Mouse (Mus musculus): ENCODE measurements around the gene Sco2. TPM values are rescaled to one million over a fixed set of nuclear protein-coding genes. Genes with fewer than 3 reads are reported as not detected.

Sco2 gene
- 10.1 and 14.1 TPM in 2 replicates for polyA plus RNA-seq (2015; fragmentation: Nextera tagmentation; extraction: Ambion mirVana)

DNA sequence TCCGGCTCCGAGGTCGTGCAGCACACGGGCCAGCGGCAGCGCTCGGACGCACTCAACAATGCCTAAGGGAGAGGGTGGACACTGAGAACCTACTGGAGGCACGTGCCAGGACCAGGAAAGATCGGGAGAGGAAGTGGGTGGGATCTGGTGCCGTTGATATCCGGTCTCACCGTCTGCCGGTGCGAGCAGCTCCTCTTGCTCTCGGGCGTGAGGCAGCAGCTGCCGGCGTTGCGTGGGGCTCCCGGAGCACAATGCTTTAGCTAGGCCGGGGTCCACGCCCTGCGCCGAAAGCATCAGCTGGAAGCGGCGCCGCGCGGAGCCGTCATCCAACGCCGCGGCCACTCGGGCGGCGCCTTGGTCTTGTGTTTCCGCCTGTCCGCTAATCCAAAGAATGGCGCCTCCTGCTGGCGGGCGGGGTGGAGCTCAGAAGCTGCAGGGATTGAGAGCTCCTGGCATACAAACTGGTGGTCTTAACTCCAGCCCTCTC is at the start of gene Sco2:
Gene Sco2, minus strand, starts transcription at position 85 of the 487 bp plus-strand sequence.
- Histone ChIP-seq H3K4me3 (replicated peaks; ENCODE audit: low read length) (peak within 1 kb of the TSS; percentile 89), H3K9me3 (ENCODE audit: control insufficient read depth, low read length) (no peaks in the 10 kb centered on the region), H3K36me3 (ENCODE audit: control insufficient read depth, insufficient read depth) (peaks cover 25% of the 10 kb centered on the region), H3K27me3 (replicated peaks; ENCODE audit: control insufficient read depth, insufficient read depth, low read length) (peaks cover 28% of the 10 kb centered on the region), H3K9ac (replicated peaks; ENCODE audit: low read depth, low read length) (peak within 1 kb of the TSS; percentile 91), H3K27ac (ENCODE audit: low read length) (peak within 1 kb of the TSS; percentile 92), H3K4me2 (ENCODE audit: low read length) (peak within 1 kb of the TSS; percentile 75), H3K4me1 (replicated peaks; ENCODE audit: control insufficient read depth, insufficient read depth, low read length) (peaks cover 20% of the 10 kb centered on the region)
- WGBS: under 1% methylated on average over 40 of the region's 42 CpGs
- peak; percentile 89 for ATAC-seq

GRCm38 (mm10) chr15:89421938-89422337 is 48.3 kb upstream of the Sco2 start:
- no peaks in the 10 kb centered on the region for H3K9me3 ChIP-seq (ENCODE audit: control insufficient read depth, low read length)
- WGBS: 94% methylated on average over 9 of the region's 9 CpGs
- no peak overlapping the region for H3K4me2 ChIP-seq (ENCODE audit: low read length)
- no peaks in the 10 kb centered on the region for H3K27me3 ChIP-seq (replicated peaks; ENCODE audit: control insufficient read depth, insufficient read depth, low read length)
- H3K36me3 ChIP-seq (ENCODE audit: control insufficient read depth, insufficient read depth): peaks cover 11% of the 10 kb centered on the region
- no peak overlapping the region for H3K27ac ChIP-seq (ENCODE audit: low read length)
- ATAC-seq: no peak
- H3K4me1 ChIP-seq (replicated peaks; ENCODE audit: control insufficient read depth, insufficient read depth, low read length): no peaks in the 10 kb centered on the region
- no peak overlapping the region for H3K4me3 ChIP-seq (replicated peaks; ENCODE audit: low read length)
- no peak overlapping the region for H3K9ac ChIP-seq (replicated peaks; ENCODE audit: low read depth, low read length)

DNA sequence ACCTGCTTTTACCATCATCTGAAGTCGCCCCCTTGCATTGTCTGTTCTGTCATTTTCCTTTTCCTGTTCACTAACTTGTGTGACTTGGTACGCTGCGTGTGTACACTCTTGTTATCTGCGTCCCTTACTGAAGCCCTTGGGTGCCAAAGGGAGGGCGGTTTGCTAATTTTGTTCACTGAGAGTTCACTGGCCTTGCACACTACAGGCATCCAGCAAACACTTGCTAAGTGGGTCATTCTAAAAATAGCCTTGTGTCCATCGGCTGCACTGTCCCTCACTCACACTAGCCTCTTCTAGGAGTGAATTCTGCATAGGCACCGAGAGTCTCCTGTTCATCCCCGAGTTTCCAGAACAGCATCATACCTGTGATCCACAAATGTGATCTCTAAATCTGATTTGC is 41.6 kb upstream of the Sco2 start:
- Histone ChIP-seq H3K9ac (replicated peaks; ENCODE audit: low read depth, low read length) (no peak overlapping the region), H3K4me1 (replicated peaks; ENCODE audit: control insufficient read depth, insufficient read depth, low read length) (no peaks in the 10 kb centered on the region), H3K9me3 (ENCODE audit: control insufficient read depth, low read length) (no peaks in the 10 kb centered on the region), H3K4me2 (ENCODE audit: low read length) (no peak overlapping the region), H3K27me3 (replicated peaks; ENCODE audit: control insufficient read depth, insufficient read depth, low read length) (no peaks in the 10 kb centered on the region), H3K27ac (ENCODE audit: low read length) (no peak overlapping the region), H3K4me3 (replicated peaks; ENCODE audit: low read length) (no peak overlapping the region), H3K36me3 (ENCODE audit: control insufficient read depth, insufficient read depth) (peaks cover 4% of the 10 kb centered on the region)
- WGBS: 90% methylated on average over 8 of the region's 8 CpGs
- no peak for ATAC-seq

DNA sequence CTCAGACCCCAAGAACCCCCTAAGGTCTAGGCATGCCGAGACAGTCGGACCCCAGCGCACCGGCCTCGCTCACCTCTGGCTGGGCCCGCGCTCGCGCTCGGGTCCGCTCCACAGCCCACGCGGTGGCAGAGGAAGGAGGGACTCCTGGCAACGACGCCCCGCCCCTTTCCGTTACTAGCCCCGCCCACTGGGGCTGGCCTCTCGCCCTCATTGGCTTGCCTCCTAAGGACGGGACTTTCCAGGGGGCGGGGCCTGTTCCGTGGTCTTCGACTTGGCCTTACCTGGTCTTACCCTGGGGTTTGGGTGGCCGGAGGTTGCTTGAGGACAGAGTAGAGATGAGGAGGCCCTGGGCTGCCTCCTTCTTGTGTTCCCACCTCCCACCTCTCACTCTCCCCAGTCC is 36.5 kb upstream of the Sco2 start, which contains the start of gene Syce3:
Gene Syce3, minus strand, starts transcription at position 386 of the 400 bp plus-strand sequence.
- WGBS: 88% methylated on average over 15 of the region's 24 CpGs
- no peak for ATAC-seq
- H3K9me3 ChIP-seq (ENCODE audit: control insufficient read depth, low read length): 0 out of 2 replicates have a peak, but pooled peaks cover 4% of the 10 kb centered on the region
- no peak within 1 kb of the TSS for H3K4me2 ChIP-seq (ENCODE audit: low read length)
- no peaks in the 10 kb centered on the region for H3K4me1 ChIP-seq (replicated peaks; ENCODE audit: control insufficient read depth, insufficient read depth, low read length)
- H3K36me3 ChIP-seq (ENCODE audit: control insufficient read depth, insufficient read depth): no peaks in the 10 kb centered on the region
- H3K9ac ChIP-seq (replicated peaks; ENCODE audit: low read depth, low read length): no peak within 1 kb of the TSS
- no peak within 1 kb of the TSS for H3K4me3 ChIP-seq (replicated peaks; ENCODE audit: low read length)
- H3K27ac ChIP-seq (ENCODE audit: low read length): no peak within 1 kb of the TSS
- no peaks in the 10 kb centered on the region for H3K27me3 ChIP-seq (replicated peaks; ENCODE audit: control insufficient read depth, insufficient read depth, low read length)

- H3K4me3 ChIP-seq (replicated peaks; ENCODE audit: low read length): no peak overlapping the region
- H3K27ac ChIP-seq (ENCODE audit: low read length): no peak overlapping the region
- no peaks in the 10 kb centered on the region for H3K27me3 ChIP-seq (replicated peaks; ENCODE audit: control insufficient read depth, insufficient read depth, low read length)
- H3K4me1 ChIP-seq (replicated peaks; ENCODE audit: control insufficient read depth, insufficient read depth, low read length): no peaks in the 10 kb centered on the region
- ATAC-seq: no peak
- 0 out of 2 replicates have a peak, but pooled peaks cover 4% of the 10 kb centered on the region for H3K9me3 ChIP-seq (ENCODE audit: control insufficient read depth, low read length)
- H3K4me2 ChIP-seq (ENCODE audit: low read length): no peak overlapping the region
- H3K36me3 ChIP-seq (ENCODE audit: control insufficient read depth, insufficient read depth): no peaks in the 10 kb centered on the region
- no peak overlapping the region for H3K9ac ChIP-seq (replicated peaks; ENCODE audit: low read depth, low read length)
These were observed 33.0 kb upstream of the Sco2 start for GRCm38 (mm10) chr15:89406691-89407090.

GRCm38 (mm10) chr15:89404831-89405623 is 31.4 kb upstream of the Sco2 start:
- WGBS: 81% methylated on average over 10 of the region's 10 CpGs
- no peak overlapping the region for H3K4me2 ChIP-seq (ENCODE audit: low read length)
- H3K27ac ChIP-seq (ENCODE audit: low read length): no peak overlapping the region
- H3K4me1 ChIP-seq (replicated peaks; ENCODE audit: control insufficient read depth, insufficient read depth, low read length): no peaks in the 10 kb centered on the region
- ATAC-seq: no peak
- no peak overlapping the region for H3K9ac ChIP-seq (replicated peaks; ENCODE audit: low read depth, low read length)
- no peaks in the 10 kb centered on the region for H3K36me3 ChIP-seq (ENCODE audit: control insufficient read depth, insufficient read depth)
- H3K27me3 ChIP-seq (replicated peaks; ENCODE audit: control insufficient read depth, insufficient read depth, low read length): no peaks in the 10 kb centered on the region
- H3K4me3 ChIP-seq (replicated peaks; ENCODE audit: low read length): no peak overlapping the region
- 0 out of 2 replicates have a peak, but pooled peaks cover 4% of the 10 kb centered on the region for H3K9me3 ChIP-seq (ENCODE audit: control insufficient read depth, low read length)

GRCm38 (mm10) chr15:89402471-89402870 is 28.8 kb upstream of the Sco2 start:
- WGBS: 93% methylated on average over 1 of the region's 1 CpGs
- Histone ChIP-seq H3K4me2 (ENCODE audit: low read length) (no peak overlapping the region), H3K4me3 (replicated peaks; ENCODE audit: low read length) (no peak overlapping the region), H3K9me3 (ENCODE audit: control insufficient read depth, low read length) (no peaks in the 10 kb centered on the region), H3K36me3 (ENCODE audit: control insufficient read depth, insufficient read depth) (no peaks in the 10 kb centered on the region), H3K4me1 (replicated peaks; ENCODE audit: control insufficient read depth, insufficient read depth, low read length) (no peaks in the 10 kb centered on the region), H3K9ac (replicated peaks; ENCODE audit: low read depth, low read length) (no peak overlapping the region), H3K27me3 (replicated peaks; ENCODE audit: control insufficient read depth, insufficient read depth, low read length) (no peaks in the 10 kb centered on the region), H3K27ac (ENCODE audit: low read length) (no peak overlapping the region)
- no peak for ATAC-seq

DNA sequence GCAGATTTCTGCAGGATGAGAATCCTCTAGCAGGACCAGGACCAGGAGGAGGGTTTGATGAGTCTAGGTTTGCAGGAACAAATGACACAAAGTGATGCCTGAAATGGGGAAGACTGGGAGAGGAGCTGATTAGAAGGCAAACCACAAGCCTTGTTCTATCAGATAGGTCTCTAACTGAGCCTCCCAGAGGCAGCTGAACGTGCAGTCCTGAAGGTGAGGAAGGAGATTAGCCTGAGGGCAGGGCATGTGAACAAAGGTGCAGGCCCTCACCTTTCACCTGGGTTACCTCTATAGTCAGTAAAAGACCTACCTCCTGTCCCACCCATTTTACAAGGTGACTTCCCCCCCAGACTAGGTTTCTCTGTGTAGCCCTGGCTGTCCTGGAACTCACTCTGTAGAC is 26.1 kb upstream of the Sco2 start:
- WGBS: 53% methylated on average over 1 of the region's 1 CpGs
- no peaks in the 10 kb centered on the region for H3K36me3 ChIP-seq (ENCODE audit: control insufficient read depth, insufficient read depth)
- no peaks in the 10 kb centered on the region for H3K9me3 ChIP-seq (ENCODE audit: control insufficient read depth, low read length)
- no peak overlapping the region for H3K4me3 ChIP-seq (replicated peaks; ENCODE audit: low read length)
- H3K27me3 ChIP-seq (replicated peaks; ENCODE audit: control insufficient read depth, insufficient read depth, low read length): no peaks in the 10 kb centered on the region
- no peak overlapping the region for H3K4me2 ChIP-seq (ENCODE audit: low read length)
- no peaks in the 10 kb centered on the region for H3K4me1 ChIP-seq (replicated peaks; ENCODE audit: control insufficient read depth, insufficient read depth, low read length)
- no peak overlapping the region for H3K9ac ChIP-seq (replicated peaks; ENCODE audit: low read depth, low read length)
- ATAC-seq: no peak
- H3K27ac ChIP-seq (ENCODE audit: low read length): no peak overlapping the region

GRCm38 (mm10) chr15:89398146-89398545 is 24.5 kb upstream of the Sco2 start:
- Histone ChIP-seq H3K9ac (replicated peaks; ENCODE audit: low read depth, low read length) (no peak overlapping the region), H3K4me3 (replicated peaks; ENCODE audit: low read length) (no peak overlapping the region), H3K27ac (ENCODE audit: low read length) (no peak overlapping the region), H3K4me2 (ENCODE audit: low read length) (no peak overlapping the region), H3K4me1 (replicated peaks; ENCODE audit: control insufficient read depth, insufficient read depth, low read length) (no peaks in the 10 kb centered on the region), H3K36me3 (ENCODE audit: control insufficient read depth, insufficient read depth) (no peaks in the 10 kb centered on the region), H3K9me3 (ENCODE audit: control insufficient read depth, low read length) (no peaks in the 10 kb centered on the region), H3K27me3 (replicated peaks; ENCODE audit: control insufficient read depth, insufficient read depth, low read length) (no peaks in the 10 kb centered on the region)
- WGBS: 54% methylated on average over 2 of the region's 2 CpGs
- no peak for ATAC-seq
